Mouse (Mus musculus): Measurements from ENCODE around the gene Naa80. TPM values are rescaled to one million over a fixed set of nuclear protein-coding genes. Genes with fewer than 3 reads are reported as not detected.

Naa80 gene
- total RNA-seq, 2 experiments from 2014 or later, result 6.9 to 7.2 TPM

- ATAC-seq (ENCODE audit: poor library complexity, severe bottlenecking), result peak; percentile 80
Measured at GRCm38 (mm10) chr9:107593101-107593976, 14.7 kb downstream of the Naa80 start.

GRCm38 (mm10) chr9:107594281-107595062, 15.8 kb downstream of the Naa80 start:
- ATAC-seq (ENCODE audit: poor library complexity, severe bottlenecking), result no peak

GRCm38 (mm10) chr9:107596619-107597569, 18.2 kb downstream of the Naa80 start:
- no peak for ATAC-seq (ENCODE audit: poor library complexity, severe bottlenecking)

DNA sequence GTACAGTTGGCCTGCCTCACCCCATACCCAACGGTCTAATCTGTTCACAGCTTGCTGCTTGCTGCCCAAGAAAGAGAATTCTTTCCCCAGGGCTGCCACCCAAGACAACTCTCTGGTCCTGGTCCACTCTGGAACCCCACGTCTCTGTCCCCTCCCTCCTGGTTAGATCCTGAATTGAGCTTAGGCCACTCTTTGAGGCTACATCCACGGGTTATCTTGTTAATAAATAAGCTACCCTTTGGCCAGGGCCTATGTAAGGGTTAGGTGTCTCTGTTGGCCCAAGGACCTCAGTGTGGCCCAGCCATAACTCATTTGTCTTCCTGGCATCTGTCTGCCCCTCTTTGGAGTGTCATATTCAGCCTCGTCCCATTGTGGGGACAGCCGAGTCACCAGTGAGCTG, 19.7 kb downstream of the Naa80 start:
- no peak for ATAC-seq (ENCODE audit: poor library complexity, severe bottlenecking)

DNA sequence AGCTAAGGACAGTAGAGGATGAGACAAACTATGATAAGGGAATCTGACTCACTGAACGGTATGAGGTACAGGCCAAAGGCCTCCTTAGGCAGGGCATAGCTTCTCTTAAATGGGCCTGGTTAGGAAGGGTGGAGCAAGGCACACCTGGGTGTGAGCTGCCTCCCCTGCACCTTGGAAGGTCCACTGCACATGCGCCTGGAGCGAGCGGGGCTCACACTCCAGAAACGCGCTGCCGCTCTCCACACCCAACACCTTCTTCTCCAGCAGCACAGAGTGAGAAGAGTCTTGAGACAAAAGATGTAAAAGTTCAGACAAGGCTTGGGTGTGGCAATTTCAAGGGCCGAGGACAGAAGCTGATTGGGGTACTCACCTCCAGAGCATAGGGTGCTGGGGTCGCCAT, 20.7 kb downstream of the Naa80 start:
- no peak for ATAC-seq (ENCODE audit: poor library complexity, severe bottlenecking)

DNA sequence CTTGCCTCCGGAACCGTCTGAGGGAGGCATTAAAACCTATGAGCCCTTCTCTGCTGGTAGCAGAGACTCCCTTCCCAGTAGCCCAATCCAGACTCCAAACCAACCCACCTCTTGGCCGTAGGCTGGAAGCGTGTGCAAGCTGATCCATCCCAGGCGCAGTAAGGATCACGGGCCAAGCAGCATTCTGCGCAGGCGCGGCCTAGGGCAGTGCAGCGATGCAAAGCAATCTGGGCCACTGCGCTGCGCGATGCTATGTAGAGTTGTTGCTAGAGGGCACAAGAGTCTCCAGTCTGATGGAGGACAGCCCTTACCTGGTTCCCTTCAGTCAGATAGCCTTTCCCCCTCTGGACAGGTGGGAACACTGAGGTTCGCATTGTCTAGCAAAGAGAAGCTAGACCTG, 21.2 kb downstream of the Naa80 start:
- ATAC-seq (ENCODE audit: poor library complexity, severe bottlenecking), result no peak

- no peak for ATAC-seq (ENCODE audit: poor library complexity, severe bottlenecking)
Measured at GRCm38 (mm10) chr9:107600745-107601144, 22.1 kb downstream of the Naa80 start.

GRCm38 (mm10) chr9:107601275-107601674, 22.6 kb downstream of the Naa80 start:
- no peak for ATAC-seq (ENCODE audit: poor library complexity, severe bottlenecking)

- peak; percentile 91 for ATAC-seq (ENCODE audit: poor library complexity, severe bottlenecking)
Measured at GRCm38 (mm10) chr9:107602068-107602648, 23.5 kb downstream of the Naa80 start.

- ATAC-seq (ENCODE audit: poor library complexity, severe bottlenecking), result no peak
Measured at GRCm38 (mm10) chr9:107603251-107603650, 24.6 kb downstream of the Naa80 start.

DNA sequence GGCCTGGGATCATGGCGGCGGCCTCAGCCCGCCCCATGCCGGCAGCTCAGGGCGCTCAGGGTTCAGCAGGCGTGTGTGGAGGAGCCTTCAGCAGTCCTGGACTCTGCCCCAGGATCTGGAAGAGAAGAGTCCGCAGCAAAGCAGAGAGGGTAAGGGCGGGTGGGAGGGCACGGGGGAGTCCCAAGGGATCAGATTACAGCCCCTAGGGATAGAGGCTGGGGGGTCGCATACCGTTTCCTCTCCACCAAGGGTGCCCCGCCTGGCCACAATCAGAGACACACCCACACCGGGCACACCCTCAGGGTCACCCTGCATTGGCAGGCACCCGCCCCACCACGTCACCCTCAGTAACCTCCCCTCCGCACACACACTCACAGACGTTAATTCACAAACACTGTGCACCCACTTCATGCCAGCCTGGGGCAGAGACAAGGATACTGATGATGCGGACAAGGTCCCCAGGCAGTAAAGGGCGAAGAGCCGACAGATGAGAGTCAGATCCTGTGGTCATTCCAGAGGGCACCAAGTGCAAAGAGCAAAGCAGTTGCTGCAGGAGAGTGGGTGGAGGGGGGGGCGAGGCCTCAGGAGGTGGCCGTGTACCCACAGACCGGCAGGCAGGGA, 26.5 kb downstream of the Naa80 start:
- no peak for ATAC-seq (ENCODE audit: poor library complexity, severe bottlenecking)

GRCm38 (mm10) chr9:107606591-107606990, 27.9 kb downstream of the Naa80 start:
- ATAC-seq (ENCODE audit: poor library complexity, severe bottlenecking), result no peak

DNA sequence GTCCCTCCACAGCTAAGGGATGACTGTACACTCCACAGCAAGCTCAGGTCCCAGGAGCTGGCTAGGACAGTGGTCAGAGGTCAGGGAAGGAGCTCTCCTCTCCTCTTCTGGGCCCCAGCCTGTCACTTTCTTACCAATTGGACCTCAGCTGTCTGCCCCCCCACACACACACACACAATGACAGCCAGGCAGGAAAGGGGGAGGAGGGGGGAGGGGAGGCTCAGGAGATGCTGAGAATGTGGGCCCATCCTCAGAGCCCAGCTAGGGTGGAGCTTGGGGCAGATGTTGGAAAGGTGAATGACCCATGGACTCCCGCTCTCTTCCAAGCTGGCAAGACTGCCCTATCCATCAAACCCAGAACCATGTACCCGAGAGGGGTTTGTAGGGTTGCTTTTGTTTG, 28.3 kb downstream of the Naa80 start:
- no peak for ATAC-seq (ENCODE audit: poor library complexity, severe bottlenecking)

GRCm38 (mm10) chr9:107607653-107608245, 29.1 kb downstream of the Naa80 start:
- no peak for ATAC-seq (ENCODE audit: poor library complexity, severe bottlenecking)

DNA sequence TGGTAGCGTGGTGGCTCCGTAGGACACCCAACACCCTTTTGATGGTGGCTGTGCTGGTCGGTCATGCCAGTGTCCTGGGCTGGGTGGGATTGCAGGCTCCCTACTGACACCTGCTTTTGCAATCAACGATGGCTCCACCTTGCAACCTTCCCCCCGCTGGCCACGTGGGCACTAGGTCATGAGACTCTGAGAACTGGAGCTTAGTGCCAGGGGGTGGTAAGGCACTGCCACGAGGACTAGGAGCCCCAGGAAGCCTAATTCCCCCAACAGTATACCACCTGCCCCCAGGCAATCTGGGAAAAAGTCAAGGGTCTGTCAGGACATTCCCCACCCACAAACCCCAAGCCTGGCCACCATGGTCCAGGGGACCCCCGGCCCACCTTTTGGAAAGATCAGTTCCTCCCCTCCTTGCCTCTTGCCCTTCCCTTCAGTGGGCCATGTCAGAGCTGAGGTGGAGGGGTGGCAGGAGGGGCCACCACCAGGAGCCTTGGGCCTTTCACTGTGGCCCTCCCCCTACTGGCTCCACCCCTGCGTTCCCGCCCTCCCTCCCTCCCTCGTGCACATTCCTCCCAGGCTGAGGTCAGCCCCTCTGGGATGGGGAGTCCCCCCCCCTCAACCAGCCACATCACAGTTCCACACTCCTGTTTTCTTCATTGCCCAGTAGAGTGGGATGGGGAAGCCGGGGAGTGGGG, 30.2 kb downstream of the Naa80 start, which contains the start of gene Sema3b:
TSS of gene Sema3b (minus strand) at position 489 of the 692 bp plus-strand sequence.
- no peak for ATAC-seq (ENCODE audit: poor library complexity, severe bottlenecking)

DNA sequence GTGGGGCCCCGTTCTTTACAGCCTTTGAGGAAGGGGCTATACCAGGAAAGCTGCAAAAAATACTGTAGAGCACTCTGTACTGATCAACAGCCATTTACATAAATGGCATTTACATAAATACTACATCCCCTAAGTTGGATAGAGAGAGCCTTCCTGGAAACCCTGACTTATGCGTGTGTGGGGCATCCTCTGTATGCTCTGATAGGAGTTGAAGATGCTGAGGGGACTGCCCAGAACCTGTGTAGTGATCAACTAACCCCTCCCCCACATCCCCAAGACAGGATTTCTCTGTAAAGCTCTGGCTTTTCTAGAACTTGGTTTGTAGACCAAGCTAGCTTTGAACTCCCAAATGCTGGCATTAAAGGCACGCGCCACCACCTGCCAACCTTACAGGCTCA, 30.7 kb downstream of the Naa80 start:
- no peak for ATAC-seq (ENCODE audit: poor library complexity, severe bottlenecking)

DNA sequence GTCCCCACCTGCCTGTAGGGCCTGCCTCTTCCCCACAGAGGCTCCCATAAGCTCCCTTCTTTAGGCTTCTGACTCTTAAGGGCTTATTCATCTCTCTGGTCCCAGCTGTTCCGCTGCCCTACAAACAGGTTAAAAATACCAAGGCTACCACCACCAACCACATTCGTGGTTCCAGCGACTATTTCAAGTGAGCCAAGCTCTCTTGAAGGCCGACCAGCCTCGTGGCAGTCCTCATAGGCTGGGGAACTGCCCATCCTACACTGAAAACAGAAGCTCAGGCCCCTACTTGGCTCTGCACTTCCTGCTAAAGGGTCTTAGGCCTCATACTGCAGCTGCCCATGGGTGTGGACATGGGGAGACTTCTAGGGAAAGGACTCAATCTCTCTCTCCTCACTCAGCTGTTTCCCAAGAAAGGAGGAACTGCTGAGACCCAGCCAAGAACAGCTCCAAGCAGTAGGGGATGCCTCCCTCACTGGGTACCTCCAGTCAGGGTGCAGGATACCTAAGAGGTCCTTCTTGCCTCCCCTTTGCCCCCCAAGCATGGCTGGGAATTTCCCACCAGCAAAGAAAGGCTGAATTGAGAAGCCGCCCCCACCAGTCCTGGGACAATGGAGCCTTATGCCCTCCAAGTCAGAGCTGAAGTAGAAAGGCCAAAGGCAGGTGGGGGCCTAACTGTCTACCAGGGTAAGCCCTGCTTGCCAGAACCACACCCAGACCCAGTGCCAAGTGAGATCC, 32.9 kb downstream of the Naa80 start:
- peak; percentile 13 for ATAC-seq (ENCODE audit: poor library complexity, severe bottlenecking)

Measured in megakaryocyte, adult 5-6 weeks (primary cell).